Mouse (Mus musculus) midbrain, embryonic 13.5 days (tissue): ENCODE results near the gene Itga9. TPM values are rescaled to one million over a fixed set of nuclear protein-coding genes. Genes with fewer than 3 reads are reported as not detected.

Experiments used
- ATAC-seq: fragments of 200-750 bp; cut with Nextera tagmentation; 2 replicates; pipeline ENCODE4 v1.8.0; 2017; ENCODE audit warnings: mild to moderate bottlenecking, moderate TSS enrichment, moderate library complexity
- H3K27ac ChIP-seq: fragments of 300-500 bp; sonication (generic); 2 replicates; pipeline ENCODE4 v1.5.1; 2015; ENCODE audit warnings: inconsistent platforms, mild to moderate bottlenecking, moderate library complexity
- H3K27me3 ChIP-seq: fragments of 300-500 bp; sonication (generic); 2 replicates; pipeline ENCODE4 v1.6.1; 2015; ENCODE audit warnings: mild to moderate bottlenecking, inconsistent platforms
- H3K36me3 ChIP-seq: fragments of 300-500 bp; sonication (generic); 2 replicates; pipeline ENCODE4 v1.6.1; 2015; ENCODE audit warnings: mild to moderate bottlenecking, inconsistent platforms
- H3K4me1 ChIP-seq: fragments of 300-500 bp; sonication (generic); replicated peaks from 2 replicates; pipeline ENCODE4 v1.6.1; 2015; ENCODE audit warnings: inconsistent platforms
- H3K4me2 ChIP-seq: fragments of 300-500 bp; sonication (generic); replicated peaks from 2 replicates; pipeline ENCODE4 v1.6.1; 2015; ENCODE audit warnings: moderate library complexity, mild to moderate bottlenecking, inconsistent platforms
- H3K4me3 ChIP-seq: fragments of 300-500 bp; sonication (generic); replicated peaks from 2 replicates; pipeline ENCODE4 v1.5.1; 2015; ENCODE audit warnings: mild to moderate bottlenecking, inconsistent platforms
- H3K9ac ChIP-seq: fragments of 300-500 bp; sonication (generic); replicated peaks from 2 replicates; pipeline ENCODE4 v1.6.1; 2015; ENCODE audit warnings: mild to moderate bottlenecking, inconsistent platforms
- H3K9me3 ChIP-seq: fragments of 300-500 bp; sonication (generic); 2 replicates; pipeline ENCODE4 v1.6.1; 2016; ENCODE audit warnings: mild to moderate bottlenecking, inconsistent platforms
- WGBS: fragments of 180-500 bp; shearing (Covaris S2); methylation state at CpG from one replicate; pipeline ENCODE4 v1.1.7; 2015; 5-methylcytosine and 5-hydroxymethylcytosine counted together
- polyA plus RNA-seq: library from polyadenylated mRNA; unstranded; fragments of >200 nt; fragmentation: Nextera tagmentation; extraction: Ambion mirVana; gene quantifications from 2 replicates; pipeline ENCODE4 v1.2.1, GENCODE M21; 2015

Itga9 gene
- polyA plus RNA-seq, 1 experiment from 2014 or later: 1.4 TPM

GRCm38 (mm10) chr9:118768596-118768995 lies 162.1 kb downstream of the Itga9 start:
- H3K4me2 ChIP-seq: no peak overlapping the region
- H3K4me3 ChIP-seq: no peak overlapping the region
- no peaks in the 10 kb centered on the region for H3K27me3 ChIP-seq
- 0 out of 2 replicates have a peak, but pooled peaks cover 2% of the 10 kb centered on the region for H3K4me1 ChIP-seq
- H3K27ac ChIP-seq: no peak overlapping the region
- no peak for ATAC-seq
- 31% methylated on average over 4 of the region's 4 CpGs for WGBS
- no peaks in the 10 kb centered on the region for H3K36me3 ChIP-seq
- no peaks in the 10 kb centered on the region for H3K9me3 ChIP-seq
- H3K9ac ChIP-seq: no peak overlapping the region

GRCm38 (mm10) chr9:118770366-118770765 lies 163.9 kb downstream of the Itga9 start:
- no peaks in the 10 kb centered on the region for H3K36me3 ChIP-seq
- no peak overlapping the region for H3K9ac ChIP-seq
- no peaks in the 10 kb centered on the region for H3K9me3 ChIP-seq
- WGBS: 84% methylated on average over 4 of the region's 4 CpGs
- H3K27me3 ChIP-seq: no peaks in the 10 kb centered on the region
- H3K4me2 ChIP-seq: no peak overlapping the region
- ATAC-seq: no peak
- H3K4me1 ChIP-seq: 0 out of 2 replicates have a peak, but pooled peaks cover 2% of the 10 kb centered on the region
- H3K27ac ChIP-seq: no peak overlapping the region
- no peak overlapping the region for H3K4me3 ChIP-seq

DNA sequence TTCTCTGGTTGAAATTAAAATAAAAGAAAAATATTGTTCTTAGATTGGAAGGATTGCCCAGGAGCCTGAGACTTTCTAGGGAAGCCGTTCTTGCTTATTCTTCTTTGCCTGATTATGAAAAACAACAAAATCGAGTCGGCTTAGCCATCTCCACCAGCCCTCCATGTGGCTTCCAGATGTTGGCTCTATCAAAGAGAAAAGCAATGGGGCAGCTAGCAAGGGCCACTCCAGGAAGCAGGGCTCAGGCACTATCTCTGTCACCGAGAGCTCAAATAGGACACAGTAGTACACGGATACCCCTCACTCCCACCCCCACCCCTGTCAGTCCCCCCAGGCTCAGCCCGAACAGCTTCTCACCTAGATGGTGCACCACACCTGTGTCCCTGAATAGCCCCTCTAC lies 168.2 kb downstream of the Itga9 start:
- Histone ChIP-seq H3K36me3 (no peaks in the 10 kb centered on the region), H3K27ac (no peak overlapping the region), H3K9me3 (no peaks in the 10 kb centered on the region), H3K27me3 (no peaks in the 10 kb centered on the region), H3K4me1 (0 out of 2 replicates have a peak, but pooled peaks cover 7% of the 10 kb centered on the region), H3K4me3 (no peak overlapping the region), H3K4me2 (no peak overlapping the region), H3K9ac (no peak overlapping the region)
- whole genome bisulfite sequencing: 92% methylated on average over 6 of the region's 6 CpGs
- no peak for ATAC-seq

GRCm38 (mm10) chr9:118776880-118777438 lies 170.5 kb downstream of the Itga9 start:
- Histone ChIP-seq H3K27ac (no peak overlapping the region), H3K27me3 (no peaks in the 10 kb centered on the region), H3K4me3 (no peak overlapping the region), H3K4me2 (no peak overlapping the region), H3K4me1 (0 out of 2 replicates have a peak, but pooled peaks cover 7% of the 10 kb centered on the region), H3K9me3 (no peaks in the 10 kb centered on the region), H3K9ac (no peak overlapping the region), H3K36me3 (no peaks in the 10 kb centered on the region)
- WGBS: 87% methylated on average over 2 of the region's 2 CpGs
- ATAC-seq: no peak

- Histone ChIP-seq H3K36me3 (no peaks in the 10 kb centered on the region), H3K27me3 (no peaks in the 10 kb centered on the region), H3K4me2 (no peak overlapping the region), H3K4me1 (0 out of 2 replicates have a peak, but pooled peaks cover 7% of the 10 kb centered on the region), H3K27ac (no peak overlapping the region), H3K9ac (no peak overlapping the region), H3K4me3 (no peak overlapping the region), H3K9me3 (no peaks in the 10 kb centered on the region)
- 79% methylated on average over 2 of the region's 2 CpGs for WGBS
- no peak for ATAC-seq
Observed at GRCm38 (mm10) chr9:118778596-118778995, 172.1 kb downstream of the Itga9 start.

- WGBS: 52% methylated on average over 4 of the region's 4 CpGs
- Histone ChIP-seq H3K9ac (no peak overlapping the region), H3K9me3 (no peaks in the 10 kb centered on the region), H3K4me2 (no peak overlapping the region), H3K36me3 (no peaks in the 10 kb centered on the region), H3K4me1 (peaks cover 6% of the 10 kb centered on the region), H3K4me3 (no peak overlapping the region), H3K27ac (no peak overlapping the region), H3K27me3 (no peaks in the 10 kb centered on the region)
- no peak for ATAC-seq
Observed at GRCm38 (mm10) chr9:118784621-118785020, 178.1 kb downstream of the Itga9 start.

GRCm38 (mm10) chr9:118785816-118786215 lies 179.3 kb downstream of the Itga9 start:
- Histone ChIP-seq H3K9ac (no peak overlapping the region), H3K4me2 (no peak overlapping the region), H3K4me3 (no peak overlapping the region), H3K27ac (no peak overlapping the region), H3K9me3 (no peaks in the 10 kb centered on the region), H3K36me3 (no peaks in the 10 kb centered on the region), H3K27me3 (no peaks in the 10 kb centered on the region), H3K4me1 (peaks cover 6% of the 10 kb centered on the region)
- WGBS: 82% methylated on average over 6 of the region's 6 CpGs
- ATAC-seq: no peak

- Histone ChIP-seq H3K4me1 (peaks cover 15% of the 10 kb centered on the region), H3K27ac (no peak overlapping the region), H3K9ac (no peak overlapping the region), H3K27me3 (no peaks in the 10 kb centered on the region), H3K9me3 (no peaks in the 10 kb centered on the region), H3K36me3 (no peaks in the 10 kb centered on the region), H3K4me2 (no peak overlapping the region), H3K4me3 (no peak overlapping the region)
- no peak for ATAC-seq
- 60% methylated on average over 10 of the region's 10 CpGs for WGBS
Observed at GRCm38 (mm10) chr9:118788869-118789281, 182.4 kb downstream of the Itga9 start.

- Histone ChIP-seq H3K9ac (no peak overlapping the region), H3K36me3 (no peaks in the 10 kb centered on the region), H3K4me3 (no peak overlapping the region), H3K27me3 (no peaks in the 10 kb centered on the region), H3K9me3 (no peaks in the 10 kb centered on the region), H3K4me2 (no peak overlapping the region), H3K4me1 (peaks cover 16% of the 10 kb centered on the region), H3K27ac (no peak overlapping the region)
- 0 out of 2 replicates have a peak, but pooled peaks have one; percentile 53 for ATAC-seq
- 49% methylated on average over 3 of the region's 3 CpGs for WGBS
Observed at GRCm38 (mm10) chr9:118791231-118791630, 184.7 kb downstream of the Itga9 start.

- WGBS: 82% methylated on average over 16 of the region's 21 CpGs
- H3K4me3 ChIP-seq: no peak overlapping the region
- ATAC-seq: no peak
Observed at GRCm38 (mm10) chr9:118793151-118793785, 186.8 kb downstream of the Itga9 start.

GRCm38 (mm10) chr9:118794668-118795067 lies 188.2 kb downstream of the Itga9 start:
- Histone ChIP-seq H3K9me3 (no peaks in the 10 kb centered on the region), H3K27me3 (no peaks in the 10 kb centered on the region), H3K36me3 (no peaks in the 10 kb centered on the region), H3K27ac (no peak overlapping the region), H3K4me1 (peaks cover 20% of the 10 kb centered on the region), H3K4me3 (no peak overlapping the region), H3K4me2 (no peak overlapping the region), H3K9ac (no peak overlapping the region)
- WGBS: 70% methylated on average over 2 of the region's 2 CpGs
- ATAC-seq: no peak

More at GRCm38 (mm10) chr9:118793151-118793785, 186.8 kb downstream of the Itga9 start:
- H3K27me3 ChIP-seq: no peaks in the 10 kb centered on the region
- peaks cover 16% of the 10 kb centered on the region for H3K4me1 ChIP-seq
- no peaks in the 10 kb centered on the region for H3K9me3 ChIP-seq
- H3K9ac ChIP-seq: no peak overlapping the region
- no peak overlapping the region for H3K4me2 ChIP-seq
- H3K36me3 ChIP-seq: no peaks in the 10 kb centered on the region
- no peak overlapping the region for H3K27ac ChIP-seq

DNA sequence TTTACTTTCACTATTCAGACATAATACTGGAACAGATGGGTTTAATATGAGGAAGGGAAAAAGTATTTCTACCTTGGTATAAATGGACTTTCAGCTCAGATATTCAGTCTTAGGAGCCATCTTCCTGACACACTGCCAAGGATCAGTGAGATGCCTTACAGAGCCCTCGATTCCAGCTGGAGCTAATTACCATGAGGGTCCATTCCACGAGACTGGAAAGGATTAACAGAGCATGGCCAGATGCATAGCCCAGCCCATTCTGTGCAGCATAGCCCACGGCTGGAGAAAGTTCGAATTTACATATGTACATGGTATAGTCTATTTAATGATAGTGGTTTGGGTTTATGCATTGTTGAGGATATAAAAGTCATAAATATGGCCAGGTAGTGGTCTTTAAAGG lies 188.8 kb downstream of the Itga9 start:
- WGBS: 27% methylated on average over 4 of the region's 4 CpGs

More for the DNA sequence above, 188.8 kb downstream of the Itga9 start:
- Histone ChIP-seq H3K4me1 (peaks cover 20% of the 10 kb centered on the region), H3K27me3 (no peaks in the 10 kb centered on the region), H3K4me2 (no peak overlapping the region), H3K27ac (no peak overlapping the region), H3K9ac (no peak overlapping the region), H3K36me3 (no peaks in the 10 kb centered on the region), H3K9me3 (no peaks in the 10 kb centered on the region), H3K4me3 (no peak overlapping the region)
- ATAC-seq: no peak
